Mouse (Mus musculus): ENCODE data around the gene Ntng1.

- TF ChIP-seq POLR2A (IDR thresholded peaks at IDR 0.05; ENCODE audit: insufficient read depth, low read depth, low read length), result no peak
- no peak for TF ChIP-seq CTCF (IDR thresholded peaks at IDR 0.05)
Observed at GRCm38 (mm10) chr3:110055433-110055832, 88.4 kb downstream of the Ntng1 start.

Measured in heart, adult 2 months (tissue).